Mouse (Mus musculus): Measurements from ENCODE around the gene Dnal1.
"Not testable (repeated sequence)": the region's sequence is repeated elsewhere in the genome, so short reads cannot be mapped to it uniquely, and the experiment has no call there.

The Dnal1 gene

GRCm38 (mm10) chr12:84114153-84114994 lies at the start of gene Dnal1:
Dnal1 (plus strand) TSS chr12:84114366.
- peak; percentile 57 for DNase-seq (ENCODE audit: low spot score)

GRCm38 (mm10) chr12:84064621-84065020 lies 49.5 kb upstream of the Dnal1 start:
- no peak for DNase-seq (ENCODE audit: low spot score)

- DNase-seq (ENCODE audit: low spot score), result no peak
These were observed 46.4 kb upstream of the Dnal1 start for GRCm38 (mm10) chr12:84067752-84068151.

DNA sequence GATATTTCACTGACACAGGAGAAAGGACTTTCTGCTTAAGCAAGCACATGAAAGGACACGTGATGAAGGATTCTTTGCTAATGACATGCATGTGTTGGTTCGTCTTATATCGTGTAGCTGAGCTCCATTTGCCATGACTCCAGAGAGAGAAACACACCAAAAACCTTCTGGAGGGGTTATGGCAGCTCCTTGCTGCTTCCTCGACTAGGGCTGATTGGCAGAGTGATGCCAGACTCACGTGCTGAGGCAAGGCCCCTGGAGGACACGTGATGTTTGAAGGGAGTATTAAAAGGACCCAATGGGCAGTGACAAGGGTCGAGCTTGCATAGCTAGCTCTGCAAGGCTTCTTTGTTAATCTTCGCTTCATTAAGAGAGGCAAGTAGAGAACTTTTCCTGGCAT lies 45.9 kb upstream of the Dnal1 start:
- no peak for DNase-seq (ENCODE audit: low spot score)

GRCm38 (mm10) chr12:84068986-84069385 lies 45.2 kb upstream of the Dnal1 start, which contains the start of gene Acot5:
Acot5 (plus strand) TSS chr12:84069325.
- no peak for DNase-seq (ENCODE audit: low spot score)

GRCm38 (mm10) chr12:84069582-84069981 lies 44.6 kb upstream of the Dnal1 start:
- DNase-seq (ENCODE audit: low spot score), result not testable (repeated sequence)

DNA sequence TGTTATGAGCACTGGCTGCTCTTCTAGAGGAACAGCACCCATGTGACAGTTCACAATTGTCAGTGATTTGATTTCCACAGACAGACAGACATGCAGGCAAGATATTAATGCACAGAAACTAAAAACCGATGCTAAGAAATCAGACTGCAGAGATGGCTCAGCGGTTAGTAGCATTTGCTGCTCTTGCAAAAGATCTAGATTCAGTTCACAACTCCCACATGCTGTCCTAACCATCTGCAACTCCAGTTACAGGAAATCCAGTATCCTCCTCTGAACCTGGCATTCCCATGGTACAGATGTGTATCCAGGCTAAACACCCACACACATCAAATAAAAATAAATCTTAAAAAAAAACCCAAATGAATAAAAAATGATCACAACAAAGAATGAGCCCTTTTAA lies 42.5 kb upstream of the Dnal1 start:
- DNase-seq (ENCODE audit: low spot score), result no peak

DNA sequence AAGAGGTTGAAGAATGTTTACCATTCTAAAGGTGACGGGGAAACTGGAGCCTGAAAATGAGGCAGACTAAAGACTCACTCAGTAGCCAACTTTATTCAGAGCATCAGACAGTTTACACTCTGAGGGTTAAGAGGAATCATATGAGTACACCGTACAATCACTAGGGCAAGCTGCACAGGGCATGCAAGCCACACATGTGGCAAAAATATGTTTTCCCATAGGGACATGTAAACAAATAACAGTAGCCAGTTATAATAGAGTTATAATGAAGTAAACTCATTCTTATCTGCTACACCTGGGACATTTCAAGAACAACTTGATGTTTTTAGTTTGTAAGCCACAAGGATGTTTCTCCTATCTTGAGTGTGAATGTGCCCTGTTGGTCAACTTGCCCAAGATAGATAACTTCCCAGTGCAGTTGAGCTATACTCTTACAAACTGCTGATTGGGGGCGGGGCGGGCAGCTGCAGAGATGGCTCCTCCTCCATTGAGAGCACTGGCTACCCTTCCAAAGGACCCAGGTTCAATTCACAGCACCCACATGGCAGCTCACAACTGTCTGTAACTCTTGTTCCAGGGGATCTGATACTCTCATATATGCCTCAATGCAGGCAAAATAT lies 36.7 kb upstream of the Dnal1 start:
- DNase-seq (ENCODE audit: low spot score), result no peak

DNA sequence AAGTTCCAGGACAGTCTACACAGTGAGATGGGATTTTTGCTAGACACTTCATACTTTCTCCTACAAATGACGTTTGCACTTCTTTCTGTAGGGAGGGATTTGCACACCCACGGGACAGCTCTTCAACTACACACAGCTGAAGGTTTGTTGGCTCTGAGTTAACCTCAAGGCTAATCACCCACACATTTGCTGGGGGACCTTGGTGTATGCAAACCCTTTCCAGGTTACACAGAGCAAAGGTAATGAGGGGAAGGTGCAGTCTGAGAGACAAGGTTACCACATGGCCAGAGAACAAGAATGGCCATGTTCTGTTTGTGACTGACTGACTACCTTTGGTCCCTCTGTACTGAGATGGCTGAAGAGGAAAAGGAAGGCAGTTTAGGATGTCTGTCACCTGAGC lies 30.3 kb upstream of the Dnal1 start:
- no peak for DNase-seq (ENCODE audit: low spot score)

DNA sequence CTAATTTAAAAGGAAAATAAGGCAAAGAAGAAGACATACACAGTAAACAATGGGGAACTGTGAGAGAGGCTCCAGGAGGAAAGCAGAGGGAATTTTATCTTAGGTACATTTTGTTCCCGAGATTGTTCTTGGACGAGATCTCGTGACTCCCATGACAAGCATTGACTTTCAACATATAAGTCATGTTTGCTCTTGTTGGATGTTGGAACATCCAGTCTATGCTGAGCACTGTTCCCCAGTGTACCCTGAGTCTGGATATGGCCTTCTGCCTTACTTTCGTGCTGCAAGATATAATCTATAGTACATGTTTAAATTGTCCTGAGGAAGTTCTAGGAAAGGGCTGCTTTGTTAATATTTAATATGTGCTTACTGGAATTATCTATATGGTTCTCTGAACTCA lies 29.6 kb upstream of the Dnal1 start:
- DNase-seq (ENCODE audit: low spot score), result no peak

DNA sequence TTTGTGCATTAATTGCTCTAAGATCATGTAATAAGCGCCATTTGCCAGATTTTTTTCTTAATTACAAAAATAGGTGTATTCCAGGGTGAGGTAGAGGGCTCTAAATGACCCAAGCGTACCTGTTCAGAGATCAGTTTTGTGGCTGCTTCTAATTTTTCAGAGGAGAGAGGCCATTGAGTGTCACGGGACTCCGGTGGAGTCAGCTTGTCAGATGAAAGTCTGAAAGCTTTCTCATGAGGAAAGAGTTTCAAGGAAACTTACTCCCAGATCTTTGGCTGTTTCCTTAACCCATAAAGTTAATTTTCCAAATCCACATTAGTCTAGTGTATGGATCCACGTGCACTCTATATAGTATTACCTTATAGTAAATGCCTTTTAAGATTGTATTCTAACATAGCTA lies 19.5 kb upstream of the Dnal1 start:
- not testable (repeated sequence) for DNase-seq (ENCODE audit: low spot score)

- DNase-seq (ENCODE audit: low spot score), result no peak
These were observed 14.6 kb upstream of the Dnal1 start for GRCm38 (mm10) chr12:84099605-84100004.

DNA sequence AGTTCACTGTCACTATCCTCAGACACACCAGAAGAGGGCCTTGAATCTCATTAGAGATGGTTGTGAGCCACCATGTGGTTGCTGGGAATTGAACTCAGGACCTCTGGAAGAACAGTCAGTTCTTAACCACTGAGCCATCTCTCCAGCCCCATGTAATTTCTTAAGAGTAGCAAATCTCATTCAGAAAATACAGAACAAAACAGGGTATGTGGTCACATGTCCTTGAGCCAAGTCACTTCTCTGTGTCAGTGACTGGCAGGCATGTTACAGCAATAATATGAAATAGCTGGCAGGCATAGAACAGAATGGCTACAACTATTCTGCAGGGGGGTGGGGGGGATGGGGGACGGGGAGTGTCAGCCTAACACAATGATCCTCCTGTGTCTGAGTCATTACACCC lies 14.1 kb upstream of the Dnal1 start:
- no peak for DNase-seq (ENCODE audit: low spot score)

GRCm38 (mm10) chr12:84100604-84101492 lies 13.3 kb upstream of the Dnal1 start, which contains the start of gene Acot6:
Acot6 (plus strand) TSS chr12:84100654.
- DNase-seq (ENCODE audit: low spot score), result peak; percentile 34

DNA sequence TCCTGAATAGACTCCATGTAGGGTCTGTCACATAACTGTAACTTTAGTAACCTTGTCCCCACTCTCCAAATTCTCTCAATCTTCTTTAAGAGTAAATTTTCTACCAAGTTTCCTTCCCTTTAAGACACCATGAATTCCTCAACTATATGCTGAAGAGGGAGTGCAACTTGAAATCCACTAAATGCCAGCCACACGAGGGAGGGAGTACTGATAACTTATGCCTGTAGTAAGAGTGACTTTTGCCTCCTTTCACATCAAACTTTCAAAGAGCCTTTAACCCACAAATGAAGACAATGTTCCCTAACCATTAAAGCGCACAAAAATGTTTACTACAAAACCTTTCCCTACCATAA lies 12.7 kb upstream of the Dnal1 start:
- no peak for DNase-seq (ENCODE audit: low spot score)

- DNase-seq (ENCODE audit: low spot score), result no peak
These were observed 7.2 kb upstream of the Dnal1 start for GRCm38 (mm10) chr12:84107012-84107411.

GRCm38 (mm10) chr12:84107692-84108091 lies 6.5 kb upstream of the Dnal1 start:
- no peak for DNase-seq (ENCODE audit: low spot score)

DNA sequence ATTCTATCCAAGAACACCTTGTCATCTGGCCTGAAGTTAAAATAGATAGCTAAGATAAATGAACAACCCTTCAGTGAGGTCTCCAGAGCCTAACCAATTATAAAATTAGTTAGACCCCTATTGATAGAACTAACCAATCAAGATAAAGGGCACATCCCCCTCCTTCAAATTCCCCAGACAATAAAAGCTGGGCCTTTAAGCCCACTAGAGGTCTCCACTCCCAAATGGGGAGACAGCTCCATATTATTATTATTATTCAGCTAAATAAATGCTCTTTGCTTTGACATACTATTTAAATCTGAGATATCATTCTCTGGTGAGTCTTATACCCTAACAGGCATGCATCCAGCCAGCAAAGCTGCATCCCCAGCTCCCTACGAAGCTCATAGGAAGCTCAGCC lies 4.2 kb upstream of the Dnal1 start:
- no peak for DNase-seq (ENCODE audit: low spot score)

DNA sequence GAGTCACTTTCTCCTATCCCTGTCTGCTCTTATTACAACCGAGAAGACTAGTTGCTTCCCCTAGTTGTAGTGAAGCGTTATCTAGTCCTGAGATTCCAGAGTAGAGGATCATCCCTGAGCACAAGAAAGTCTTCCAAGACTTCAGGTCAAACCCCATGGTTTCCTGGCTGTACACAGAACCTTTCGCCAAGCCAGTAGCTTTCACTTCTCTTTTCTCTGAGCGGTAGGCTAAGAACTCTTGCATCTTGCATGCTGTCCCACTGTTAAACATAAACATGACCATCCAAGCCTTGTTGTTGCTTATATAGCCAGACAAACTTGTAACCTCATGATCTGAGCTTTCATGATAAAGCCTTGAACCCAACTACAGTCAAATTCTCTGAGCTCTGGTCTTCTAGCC lies 3.4 kb upstream of the Dnal1 start:
- no peak for DNase-seq (ENCODE audit: low spot score)

GRCm38 (mm10) chr12:84113676-84114075 lies 490 bp upstream of the Dnal1 start:
- no peak for DNase-seq (ENCODE audit: low spot score)

- DNase-seq (ENCODE audit: low spot score), result no peak
These were observed 5.4 kb downstream of the Dnal1 start for GRCm38 (mm10) chr12:84119584-84119983.

- no peak for DNase-seq (ENCODE audit: low spot score)
These were observed 11.7 kb downstream of the Dnal1 start for GRCm38 (mm10) chr12:84125892-84126291.

- DNase-seq (ENCODE audit: low spot score), result no peak
These were observed 12.7 kb downstream of the Dnal1 start for GRCm38 (mm10) chr12:84126899-84127298.

Measured in spleen, adult 12 weeks (tissue).